Mouse (Mus musculus): ENCODE data around the gene Actr1a. TPM values are rescaled to one million over a fixed set of nuclear protein-coding genes. Genes with fewer than 3 reads are reported as not detected.

Actr1a gene
- total and polyA plus RNA-seq, 3 experiments = 73.3 to 90.5 (median 82.1) TPM

GRCm38 (mm10) chr19:46409506-46409905, 14.0 kb upstream of the Actr1a start:
- Histone ChIP-seq H3K27me3 (ENCODE audit: control insufficient read depth, insufficient read depth, low read length) (no peaks in the 10 kb centered on the region), H3K4me1 (ENCODE audit: control insufficient read depth, insufficient read depth, low read length) (peaks cover 5% of the 10 kb centered on the region), H3K79me2 (replicated peaks; ENCODE audit: control insufficient read depth, insufficient read depth, low read length) (peaks cover 6% of the 10 kb centered on the region), H3K9ac (ENCODE audit: low read depth, low read length) (no peak overlapping the region), H3K36me3 (ENCODE audit: control insufficient read depth, insufficient read depth, low read length) (no peaks in the 10 kb centered on the region), H3K4me3 (no peak overlapping the region), H3K27ac (no peak overlapping the region)
- intact Hi-C loops (cut with DNase I) = no loop called here
- TF ChIP-seq CTCF (IDR thresholded peaks at IDR 0.05) (no peak), EP300 (IDR thresholded peaks at IDR 0.05; ENCODE audit: insufficient read depth, low read depth, low read length) (no peak), POLR2A (IDR thresholded peaks at IDR 0.05; ENCODE audit: insufficient read depth, low read depth, low read length) (no peak)
- 70% methylated on average over 3 of the region's 3 CpGs for WGBS
- no peak for DNase-seq

- no peaks in the 10 kb centered on the region for H3K36me3 ChIP-seq (ENCODE audit: control insufficient read depth, insufficient read depth, low read length)
- H3K9ac ChIP-seq (ENCODE audit: low read depth, low read length) = no peak overlapping the region
- no peak overlapping the region for H3K4me3 ChIP-seq
- TF ChIP-seq EP300 (IDR thresholded peaks at IDR 0.05; ENCODE audit: insufficient read depth, low read depth, low read length) (no peak), POLR2A (IDR thresholded peaks at IDR 0.05; ENCODE audit: insufficient read depth, low read depth, low read length) (no peak), CTCF (IDR thresholded peaks at IDR 0.05) (no peak)
- intact Hi-C loops (cut with DNase I) = no loop called here
- 84% methylated on average over 8 of the region's 8 CpGs for whole genome bisulfite sequencing
- H3K27ac ChIP-seq = no peak overlapping the region
- peaks cover under 1% of the 10 kb centered on the region for H3K4me1 ChIP-seq (ENCODE audit: control insufficient read depth, insufficient read depth, low read length)
- no peaks in the 10 kb centered on the region for H3K27me3 ChIP-seq (ENCODE audit: control insufficient read depth, insufficient read depth, low read length)
- no peak for DNase-seq
- H3K79me2 ChIP-seq (replicated peaks; ENCODE audit: control insufficient read depth, insufficient read depth, low read length) = 0 out of 2 replicates have a peak, but pooled peaks cover 4% of the 10 kb centered on the region
These were observed 11.2 kb upstream of the Actr1a start for GRCm38 (mm10) chr19:46406592-46407386.

GRCm38 (mm10) chr19:46404030-46404429, 8.5 kb upstream of the Actr1a start:
- TF ChIP-seq POLR2A (IDR thresholded peaks at IDR 0.05; ENCODE audit: insufficient read depth, low read depth, low read length) (no peak), EP300 (IDR thresholded peaks at IDR 0.05; ENCODE audit: insufficient read depth, low read depth, low read length) (no peak), CTCF (IDR thresholded peaks at IDR 0.05) (no peak)
- no peaks in the 10 kb centered on the region for H3K27me3 ChIP-seq (ENCODE audit: control insufficient read depth, insufficient read depth, low read length)
- H3K36me3 ChIP-seq (ENCODE audit: control insufficient read depth, insufficient read depth, low read length) = no peaks in the 10 kb centered on the region
- DNase-seq = no peak
- peaks cover 2% of the 10 kb centered on the region; the same call in 1 of the 2 replicates for H3K79me2 ChIP-seq (replicated peaks; ENCODE audit: control insufficient read depth, insufficient read depth, low read length)
- WGBS = 91% methylated on average over 1 of the region's 1 CpGs
- no peaks in the 10 kb centered on the region for H3K4me1 ChIP-seq (ENCODE audit: control insufficient read depth, insufficient read depth, low read length)
- no peak overlapping the region for H3K4me3 ChIP-seq
- H3K9ac ChIP-seq (ENCODE audit: low read depth, low read length) = no peak overlapping the region
- H3K27ac ChIP-seq = no peak overlapping the region
- intact Hi-C loops (cut with DNase I) = no loop called here

DNA sequence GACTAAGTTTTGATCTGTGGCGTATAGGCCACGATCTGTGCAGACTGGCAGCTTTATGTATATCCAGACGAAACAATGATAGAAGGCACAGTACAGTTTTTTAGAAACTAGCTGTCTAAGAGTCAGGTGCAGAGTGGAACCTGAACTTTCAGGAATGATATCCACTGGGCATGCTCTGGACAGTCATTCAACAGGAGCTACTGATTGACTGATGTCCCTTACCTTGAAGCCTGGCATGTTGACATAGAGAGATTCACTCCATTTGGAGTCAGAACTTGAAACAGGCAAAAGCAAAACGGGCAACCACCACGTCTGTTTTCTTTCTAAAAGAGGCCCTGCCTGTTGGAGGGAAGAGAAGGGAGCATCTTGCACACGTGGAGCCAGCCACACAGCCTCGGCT, 5.0 kb upstream of the Actr1a start:
- H3K9ac ChIP-seq (ENCODE audit: low read depth, low read length) = no peak overlapping the region
- no peak overlapping the region for H3K4me3 ChIP-seq
- no peak for DNase-seq
- intact Hi-C loops (cut with DNase I) = no loop called here
- no peaks in the 10 kb centered on the region; the same call in none of the 2 replicates for H3K79me2 ChIP-seq (replicated peaks; ENCODE audit: control insufficient read depth, insufficient read depth, low read length)
- TF ChIP-seq POLR2A (IDR thresholded peaks at IDR 0.05; ENCODE audit: insufficient read depth, low read depth, low read length) = no peak
- no peak for TF ChIP-seq CTCF (IDR thresholded peaks at IDR 0.05)
- TF ChIP-seq EP300 (IDR thresholded peaks at IDR 0.05; ENCODE audit: insufficient read depth, low read depth, low read length) = no peak
- no peaks in the 10 kb centered on the region for H3K27me3 ChIP-seq (ENCODE audit: control insufficient read depth, insufficient read depth, low read length)
- WGBS = 82% methylated on average over 7 of the region's 7 CpGs
- H3K36me3 ChIP-seq (ENCODE audit: control insufficient read depth, insufficient read depth, low read length) = no peaks in the 10 kb centered on the region
- no peak overlapping the region for H3K27ac ChIP-seq
- peaks cover 3% of the 10 kb centered on the region for H3K4me1 ChIP-seq (ENCODE audit: control insufficient read depth, insufficient read depth, low read length)

- Histone ChIP-seq H3K9ac (ENCODE audit: low read depth, low read length) (no peak overlapping the region), H3K4me3 (no peak overlapping the region), H3K36me3 (ENCODE audit: control insufficient read depth, insufficient read depth, low read length) (no peaks in the 10 kb centered on the region), H3K27me3 (ENCODE audit: control insufficient read depth, insufficient read depth, low read length) (no peaks in the 10 kb centered on the region), H3K27ac (no peak overlapping the region), H3K79me2 (replicated peaks; ENCODE audit: control insufficient read depth, insufficient read depth, low read length) (no peaks in the 10 kb centered on the region; the same call in none of the 2 replicates), H3K4me1 (ENCODE audit: control insufficient read depth, insufficient read depth, low read length) (peaks cover 3% of the 10 kb centered on the region)
- intact Hi-C loops (cut with DNase I) = loop anchor here (5.0 kb wide), 2 partner anchors 102 to 172 kb away; partner anchors contain the start of genes Arl3, Sfxn2 and Trim8
- 74% methylated on average over 7 of the region's 7 CpGs for WGBS
- TF ChIP-seq POLR2A (IDR thresholded peaks at IDR 0.05; ENCODE audit: insufficient read depth, low read depth, low read length) = no peak
- TF ChIP-seq EP300 (IDR thresholded peaks at IDR 0.05; ENCODE audit: insufficient read depth, low read depth, low read length) = no peak
- DNase-seq = no peak
These were observed 4.3 kb upstream of the Actr1a start for GRCm38 (mm10) chr19:46399886-46400285.

DNA sequence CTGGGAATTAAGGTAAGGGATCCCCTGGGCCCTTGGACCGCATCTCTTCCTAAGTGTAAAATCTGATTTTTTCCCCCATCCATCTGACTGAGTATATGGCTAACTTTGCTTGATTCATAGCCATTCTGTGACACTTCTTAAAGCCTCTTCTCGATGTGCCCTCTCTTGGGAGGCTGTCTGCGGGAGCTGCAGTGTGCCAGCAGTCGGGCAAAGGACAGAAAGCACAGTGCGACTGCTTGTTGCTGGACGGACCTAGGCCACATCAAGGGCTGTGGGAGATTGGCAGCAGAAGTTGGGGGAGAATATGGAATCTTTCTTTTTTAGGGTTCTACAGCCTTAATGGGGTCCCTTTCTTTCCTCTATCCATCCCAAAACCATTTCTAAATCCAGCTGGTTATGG, 3.8 kb upstream of the Actr1a start:
- peaks cover 3% of the 10 kb centered on the region for H3K79me2 ChIP-seq (replicated peaks; ENCODE audit: control insufficient read depth, insufficient read depth, low read length)
- DNase-seq = no peak
- peaks cover 6% of the 10 kb centered on the region for H3K4me1 ChIP-seq (ENCODE audit: control insufficient read depth, insufficient read depth, low read length)
- TF ChIP-seq POLR2A (IDR thresholded peaks at IDR 0.05; ENCODE audit: insufficient read depth, low read depth, low read length) (no peak), EP300 (IDR thresholded peaks at IDR 0.05; ENCODE audit: insufficient read depth, low read depth, low read length) (no peak), CTCF (IDR thresholded peaks at IDR 0.05) (no peak)
- no peak overlapping the region for H3K27ac ChIP-seq
- no peaks in the 10 kb centered on the region for H3K27me3 ChIP-seq (ENCODE audit: control insufficient read depth, insufficient read depth, low read length)
- intact Hi-C loops (cut with DNase I) = loop anchor here (5.0 kb wide), 2 partner anchors 103 to 173 kb away; partner anchors contain the start of genes Arl3, Sfxn2 and Trim8
- peaks cover under 1% of the 10 kb centered on the region; the same call in 1 of the 2 replicates for H3K36me3 ChIP-seq (ENCODE audit: control insufficient read depth, insufficient read depth, low read length)
- WGBS = 75% methylated on average over 6 of the region's 6 CpGs
- H3K4me3 ChIP-seq = no peak overlapping the region
- H3K9ac ChIP-seq (ENCODE audit: low read depth, low read length) = no peak overlapping the region

Data from heart, adult 2 months (tissue).